Mouse (Mus musculus) limb, embryonic 15.5 days (tissue): Measurements from ENCODE around the gene Sap30. TPM values are rescaled to one million over a fixed set of nuclear protein-coding genes. Genes with fewer than 3 reads are reported as not detected.
"Not testable (repeated sequence)": the region's sequence is repeated elsewhere in the genome, so short reads cannot be mapped to it uniquely, and the experiment has no call there.

Experiments
- ATAC-seq: fragments of 200-750 bp; cut with Nextera tagmentation; 2 replicates; pipeline ENCODE4 v1.8.0; 2017; ENCODE audit warnings: low read depth, moderate TSS enrichment; ENCODE audit not compliant: insufficient number of reproducible peaks, low FRiP score, low TSS enrichment
- H3K27ac ChIP-seq: fragments of 300-500 bp; sonication (generic); 2 replicates; pipeline ENCODE4 v1.5.1; 2015; ENCODE audit warnings: moderate library complexity, mild to moderate bottlenecking, inconsistent platforms
- H3K27me3 ChIP-seq: fragments of 300-500 bp; sonication (generic); 2 replicates; pipeline ENCODE4 v1.6.1; 2015; ENCODE audit warnings: inconsistent platforms
- H3K36me3 ChIP-seq: fragments of 300-500 bp; sonication (generic); 2 replicates; pipeline ENCODE4 v1.6.1; 2015; ENCODE audit warnings: inconsistent platforms
- H3K4me1 ChIP-seq: fragments of 300-500 bp; sonication (generic); 2 replicates; pipeline ENCODE4 v1.6.1; 2015; ENCODE audit warnings: inconsistent platforms
- H3K4me2 ChIP-seq: fragments of 300-500 bp; sonication (generic); 2 replicates; pipeline ENCODE4 v1.6.1; 2015; ENCODE audit warnings: mild to moderate bottlenecking, inconsistent platforms
- H3K4me3 ChIP-seq: fragments of 300-500 bp; sonication (generic); 2 replicates; pipeline ENCODE4 v1.5.1; 2015; ENCODE audit warnings: mild to moderate bottlenecking, inconsistent platforms
- H3K9ac ChIP-seq: fragments of 300-500 bp; sonication (generic); 2 replicates; pipeline ENCODE4 v1.6.1; 2015; ENCODE audit warnings: inconsistent platforms
- H3K9me3 ChIP-seq: fragments of 300-500 bp; sonication (generic); 2 replicates; pipeline ENCODE4 v1.6.1; 2016; ENCODE audit warnings: inconsistent platforms
- WGBS: fragments of 180-500 bp; shearing (Covaris S2); methylation state at CpG from one replicate; pipeline ENCODE4 v1.1.7; 2015; 5-methylcytosine and 5-hydroxymethylcytosine counted together
- polyA plus RNA-seq: library from polyadenylated mRNA; unstranded; fragments of >200 nt; fragmentation: Nextera tagmentation; extraction: Ambion mirVana; gene quantifications from 2 replicates; pipeline ENCODE4 v1.2.1, GENCODE M21; 2015

Sap30 gene
- polyA plus RNA-seq: 26.3 and 30.2 TPM in 2 replicates

GRCm38 (mm10) chr8:57487441-57488155 is at the start of gene Sap30:
Gene Sap30 (minus strand): TSS chr8:57487860.
- peak within 1 kb of the TSS; percentile 84 for H3K4me2 ChIP-seq
- under 1% methylated on average over 66 of the region's 66 CpGs for WGBS

DNA sequence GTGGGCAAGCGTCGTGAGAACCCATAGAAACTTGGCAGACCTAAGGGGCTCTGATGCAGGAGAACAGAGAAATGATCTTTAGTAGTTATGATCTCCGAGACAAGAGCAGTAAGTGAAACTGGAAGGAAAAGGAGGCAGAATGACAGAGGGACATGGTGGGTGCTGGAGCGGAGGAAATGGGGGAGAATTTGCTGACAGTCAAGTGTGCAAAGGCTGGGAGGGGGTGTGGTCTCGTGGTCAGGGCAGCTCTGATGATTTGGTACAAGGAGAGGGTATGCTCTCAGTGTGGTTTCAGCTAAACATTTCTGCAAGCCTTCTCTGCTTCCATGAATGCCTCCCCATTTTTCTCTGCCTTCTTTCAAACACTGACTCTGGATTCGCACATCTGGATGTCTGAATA is 48.5 kb upstream of the Sap30 start:
- Histone ChIP-seq H3K9ac (no peak overlapping the region), H3K4me3 (no peak overlapping the region), H3K27me3 (no peaks in the 10 kb centered on the region), H3K9me3 (no peaks in the 10 kb centered on the region), H3K36me3 (peaks cover 18% of the 10 kb centered on the region; the same call in 1 of the 2 replicates), H3K4me2 (no peak overlapping the region), H3K4me1 (no peaks in the 10 kb centered on the region), H3K27ac (no peak overlapping the region)
- 91% methylated on average over 6 of the region's 6 CpGs for WGBS
- ATAC-seq: no peak

More at GRCm38 (mm10) chr8:57487441-57488155, at the start of gene Sap30:
- Histone ChIP-seq H3K9me3 (no peaks in the 10 kb centered on the region), H3K4me1 (peaks cover 6% of the 10 kb centered on the region), H3K9ac (peak within 1 kb of the TSS; percentile 81), H3K36me3 (no peaks in the 10 kb centered on the region), H3K27ac (peak within 1 kb of the TSS; percentile 96), H3K27me3 (no peaks in the 10 kb centered on the region), H3K4me3 (peak within 1 kb of the TSS; percentile 82)
- ATAC-seq: peak; percentile 97

DNA sequence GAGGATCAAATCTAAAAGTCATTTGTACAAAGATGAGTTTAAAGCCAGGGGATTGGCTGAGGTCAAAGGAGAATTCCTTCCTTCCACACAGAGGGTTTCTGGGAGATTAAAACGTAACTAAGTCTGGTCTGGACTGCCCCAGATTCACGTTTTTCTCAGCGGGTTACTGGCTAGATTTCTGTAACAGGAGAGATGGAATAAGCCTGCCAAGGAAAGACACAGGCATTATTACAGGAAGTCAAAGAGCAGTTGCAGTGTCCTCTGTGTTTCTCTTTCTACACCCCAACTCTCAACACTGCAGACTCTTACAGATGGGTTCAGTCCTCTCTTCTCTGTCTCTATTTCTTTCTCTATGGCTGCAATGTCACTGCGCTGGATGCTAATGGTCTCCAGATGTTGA is 46.8 kb upstream of the Sap30 start:
- H3K4me1 ChIP-seq: no peaks in the 10 kb centered on the region
- no peaks in the 10 kb centered on the region for H3K9me3 ChIP-seq
- H3K4me2 ChIP-seq: no peak overlapping the region
- no peak overlapping the region for H3K4me3 ChIP-seq
- H3K36me3 ChIP-seq: peaks cover 18% of the 10 kb centered on the region; the same call in 1 of the 2 replicates
- H3K27me3 ChIP-seq: no peaks in the 10 kb centered on the region
- 46% methylated on average over 4 of the region's 4 CpGs for WGBS
- H3K27ac ChIP-seq: peak overlapping the region; percentile 33
- no peak for ATAC-seq
- H3K9ac ChIP-seq: no peak overlapping the region

DNA sequence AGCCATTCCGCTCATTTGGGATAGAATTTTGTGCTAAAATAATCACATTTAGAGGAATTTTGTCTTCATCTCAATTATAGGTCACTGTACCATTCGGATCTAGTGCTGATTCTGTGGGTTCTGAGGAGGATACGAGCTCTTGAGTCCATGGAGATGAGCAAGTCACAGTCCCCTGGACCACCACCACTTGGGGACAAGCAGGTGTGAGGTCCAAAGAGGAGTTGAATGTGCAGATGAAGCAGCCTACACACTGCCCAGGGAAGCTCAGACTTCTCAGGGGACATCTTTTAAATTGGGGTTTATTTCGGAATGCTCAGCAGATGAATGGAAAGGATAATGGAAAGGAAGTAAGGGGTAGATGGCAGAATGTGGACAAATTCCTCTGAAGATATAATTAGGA is 45.4 kb upstream of the Sap30 start:
- 92% methylated on average over 4 of the region's 4 CpGs for WGBS
- H3K4me3 ChIP-seq: no peak overlapping the region
- H3K9me3 ChIP-seq: no peaks in the 10 kb centered on the region
- no peak overlapping the region for H3K4me2 ChIP-seq
- no peaks in the 10 kb centered on the region for H3K27me3 ChIP-seq
- no peak for ATAC-seq
- no peaks in the 10 kb centered on the region for H3K4me1 ChIP-seq
- peaks cover 18% of the 10 kb centered on the region; the same call in 1 of the 2 replicates for H3K36me3 ChIP-seq
- H3K27ac ChIP-seq: no peak overlapping the region
- no peak overlapping the region for H3K9ac ChIP-seq

DNA sequence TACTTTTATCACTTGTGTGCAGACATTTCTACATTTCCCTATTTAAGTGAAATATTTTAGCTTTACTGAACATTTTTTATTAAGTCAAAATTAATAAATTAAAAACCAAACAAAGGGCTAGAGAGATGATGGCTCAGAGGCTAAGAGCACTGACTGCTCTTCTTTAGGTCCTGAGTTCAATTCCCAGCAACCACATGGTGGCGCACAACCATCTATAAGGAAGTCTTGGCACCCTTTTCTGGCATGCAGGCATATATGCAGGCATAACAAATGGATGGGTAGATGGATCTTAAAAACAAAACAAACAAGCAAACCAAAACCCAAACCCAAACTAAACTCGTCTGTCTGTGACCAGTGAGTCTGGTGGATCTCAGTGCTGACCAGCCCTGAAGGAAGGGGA is 44.6 kb upstream of the Sap30 start:
- 60% methylated on average over 2 of the region's 2 CpGs for WGBS

GRCm38 (mm10) chr8:57530666-57531349 is 43.1 kb upstream of the Sap30 start:
- H3K4me1 ChIP-seq: no peaks in the 10 kb centered on the region
- peaks cover 15% of the 10 kb centered on the region for H3K36me3 ChIP-seq
- no peaks in the 10 kb centered on the region for H3K27me3 ChIP-seq
- H3K4me2 ChIP-seq: no peak overlapping the region
- H3K4me3 ChIP-seq: 0 out of 2 replicates have a peak overlapping the region, but pooled peaks have one; percentile 2
- H3K9ac ChIP-seq: no peak overlapping the region
- WGBS: 25% methylated on average over 15 of the region's 15 CpGs
- 0 out of 2 replicates have a peak overlapping the region, but pooled peaks have one; percentile 22 for H3K27ac ChIP-seq
- ATAC-seq: no peak
- no peaks in the 10 kb centered on the region for H3K9me3 ChIP-seq

More for the DNA sequence above, 44.6 kb upstream of the Sap30 start:
- no peaks in the 10 kb centered on the region for H3K27me3 ChIP-seq
- no peak overlapping the region for H3K27ac ChIP-seq
- no peak overlapping the region for H3K4me2 ChIP-seq
- ATAC-seq: no peak
- H3K4me3 ChIP-seq: no peak overlapping the region
- no peak overlapping the region for H3K9ac ChIP-seq
- H3K4me1 ChIP-seq: no peaks in the 10 kb centered on the region
- H3K36me3 ChIP-seq: peaks cover 19% of the 10 kb centered on the region
- no peaks in the 10 kb centered on the region for H3K9me3 ChIP-seq

DNA sequence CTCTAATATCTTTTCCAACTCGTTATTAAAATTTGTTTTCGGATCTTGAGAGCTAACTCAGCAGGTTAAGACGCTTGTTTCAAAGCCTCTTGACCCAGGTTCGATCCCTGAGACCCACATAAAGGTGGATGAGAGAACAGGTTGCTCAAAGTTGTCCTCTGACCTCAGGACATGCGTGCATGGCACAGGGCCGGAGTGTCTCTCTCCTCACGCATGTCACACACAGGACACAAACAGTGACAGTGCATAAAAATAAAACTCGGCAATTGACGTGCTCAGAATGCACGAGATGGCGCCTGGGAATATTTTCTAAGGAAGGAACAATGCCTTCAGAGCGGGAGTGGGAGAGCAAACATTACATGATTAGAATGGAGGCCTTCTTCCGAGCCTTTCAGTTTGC is 42.6 kb upstream of the Sap30 start:
- ATAC-seq: no peak
- 92% methylated on average over 13 of the region's 13 CpGs for WGBS
- Histone ChIP-seq H3K9ac (no peak overlapping the region), H3K9me3 (no peaks in the 10 kb centered on the region), H3K36me3 (peaks cover 13% of the 10 kb centered on the region), H3K4me2 (no peak overlapping the region), H3K4me1 (no peaks in the 10 kb centered on the region), H3K27me3 (no peaks in the 10 kb centered on the region), H3K4me3 (no peak overlapping the region), H3K27ac (0 out of 2 replicates have a peak overlapping the region, but pooled peaks have one; percentile 22)

GRCm38 (mm10) chr8:57528036-57528435 is 40.4 kb upstream of the Sap30 start:
- Histone ChIP-seq H3K9ac (no peak overlapping the region), H3K4me2 (no peak overlapping the region), H3K36me3 (peaks cover 7% of the 10 kb centered on the region; the same call in 1 of the 2 replicates), H3K27me3 (no peaks in the 10 kb centered on the region), H3K27ac (no peak overlapping the region), H3K4me1 (no peaks in the 10 kb centered on the region), H3K9me3 (no peaks in the 10 kb centered on the region), H3K4me3 (no peak overlapping the region)
- 97% methylated on average over 1 of the region's 1 CpGs for WGBS
- 0 out of 2 replicates have a peak, but pooled peaks have one; percentile 30 for ATAC-seq

DNA sequence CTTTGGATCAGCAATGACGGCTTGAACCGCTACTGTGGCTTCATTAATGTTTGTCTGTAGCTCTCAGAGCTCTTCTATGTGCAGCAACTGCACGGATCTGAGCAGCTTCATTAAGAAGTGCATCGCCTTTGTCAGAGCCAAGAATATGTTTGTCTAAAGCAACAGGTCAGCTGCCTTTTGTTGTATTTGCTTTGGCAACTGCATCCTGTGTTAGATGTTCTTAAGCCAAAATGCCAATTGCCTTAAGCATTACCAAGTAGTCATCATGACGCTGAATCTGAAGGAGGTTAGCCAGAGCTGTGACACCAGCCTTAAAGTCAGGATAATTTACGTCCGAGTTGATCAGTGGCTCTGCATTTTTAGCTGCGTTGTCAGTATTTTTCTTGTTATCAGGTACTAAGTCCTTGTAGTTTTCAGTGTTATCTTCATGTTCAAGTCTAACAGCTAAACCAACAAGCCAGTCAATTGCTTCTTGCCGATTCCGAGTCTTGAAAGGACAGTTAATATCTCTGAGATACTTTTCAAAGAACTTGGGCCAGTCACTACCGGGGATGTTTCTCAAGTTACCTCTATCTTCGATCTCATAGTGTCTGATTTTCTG is 32.6 kb upstream of the Sap30 start:
- Histone ChIP-seq H3K36me3 (peaks cover 17% of the 10 kb centered on the region), H3K27me3 (no peaks in the 10 kb centered on the region), H3K4me3 (no peak overlapping the region), H3K9ac (no peak overlapping the region), H3K27ac (no peak overlapping the region), H3K4me1 (no peaks in the 10 kb centered on the region), H3K4me2 (no peak overlapping the region), H3K9me3 (no peaks in the 10 kb centered on the region)
- WGBS: 86% methylated on average over 12 of the region's 12 CpGs
- no peak for ATAC-seq

DNA sequence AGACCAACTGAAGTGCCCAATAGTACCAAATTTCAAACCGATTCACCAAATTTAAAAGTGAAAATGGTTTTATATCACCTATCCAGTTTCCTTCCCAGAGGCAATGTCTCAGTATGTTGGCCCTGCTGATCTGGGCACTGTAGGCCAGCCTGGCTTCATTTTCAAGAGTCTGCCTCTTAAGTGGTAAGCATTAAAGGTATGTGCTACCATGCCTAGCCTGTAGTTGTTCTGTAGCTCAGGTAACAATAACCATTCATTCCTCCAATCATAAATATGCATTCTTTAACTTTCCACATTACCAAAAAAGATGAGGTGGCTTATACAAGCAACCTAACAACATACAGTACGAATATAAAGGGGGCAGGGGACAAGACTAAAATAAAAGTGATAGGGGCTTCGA is 30.1 kb upstream of the Sap30 start:
- no peak for ATAC-seq
- Histone ChIP-seq H3K36me3 (peaks cover 14% of the 10 kb centered on the region; the same call in 1 of the 2 replicates), H3K9me3 (no peaks in the 10 kb centered on the region), H3K27ac (no peak overlapping the region), H3K4me3 (no peak overlapping the region), H3K9ac (no peak overlapping the region), H3K27me3 (no peaks in the 10 kb centered on the region), H3K4me1 (no peaks in the 10 kb centered on the region), H3K4me2 (no peak overlapping the region)
- 84% methylated on average over 3 of the region's 3 CpGs for WGBS

DNA sequence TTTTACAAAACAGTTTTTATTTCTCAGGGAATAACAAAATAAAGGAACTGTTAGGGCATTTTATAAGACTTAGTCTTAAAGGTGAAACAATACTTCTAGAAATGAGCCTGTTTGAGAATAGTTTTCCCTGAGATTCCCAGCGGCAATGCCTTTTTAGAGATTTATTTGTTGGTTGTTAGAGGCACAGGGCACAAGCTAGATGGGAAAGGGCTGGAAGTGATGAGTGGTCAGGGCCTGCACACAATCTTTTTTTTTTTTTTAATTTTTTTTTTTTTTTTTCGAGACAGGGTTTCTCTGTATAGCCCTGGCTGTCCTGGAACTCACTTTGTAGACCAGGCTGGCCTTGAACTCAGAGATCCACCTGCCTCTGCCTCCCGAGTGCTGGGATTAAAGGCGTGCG is 29.0 kb upstream of the Sap30 start:
- H3K4me2 ChIP-seq, H3K9ac ChIP-seq, H3K27ac ChIP-seq, H3K4me1 ChIP-seq, H3K9me3 ChIP-seq, H3K4me3 ChIP-seq, ATAC-seq, H3K27me3 ChIP-seq: not testable (repeated sequence)
- peaks cover 14% of the 10 kb centered on the region; the same call in 1 of the 2 replicates for H3K36me3 ChIP-seq
- 84% methylated on average over 5 of the region's 5 CpGs for WGBS
